Mouse (Mus musculus) heart, adult 2 months (tissue): Measurements from ENCODE around the gene Akr1a1.

ENCODE experiments used
- CTCF ChIP-seq: fragments of 200-600 bp; IDR thresholded peaks from 2 replicates; pipeline ENCODE4 v1.8.1; 2022; ENCODE audit warnings: antibody characterized with exemption, mild to moderate bottlenecking, moderate library complexity
- EP300 ChIP-seq: fragments of 200-500 bp; IDR thresholded peaks from 2 replicates; pipeline ENCODE4 v1.6.1; 2011; ENCODE audit warnings: low read depth, low read length, control low read depth; ENCODE audit not compliant: insufficient read depth
- POLR2A ChIP-seq: fragments of 200-500 bp; IDR thresholded peaks from 2 replicates; pipeline ENCODE4 v1.6.1; 2011; ENCODE audit warnings: mild to moderate bottlenecking, low read depth, low read length, control low read depth; ENCODE audit not compliant: insufficient read depth

- TF ChIP-seq CTCF: no peak
- TF ChIP-seq POLR2A: no peak
- TF ChIP-seq EP300: no peak
These were observed 5.9 kb downstream of the Akr1a1 start for GRCm38 (mm10) chr4:116645624-116646023.
